Mouse (Mus musculus) forebrain, embryonic 15.5 days (tissue): Measurements from ENCODE around the gene Six4. TPM values are rescaled to one million over a fixed set of nuclear protein-coding genes. Genes with fewer than 3 reads are reported as not detected.
"Not testable (repeated sequence)": the region's sequence is repeated elsewhere in the genome, so short reads cannot be mapped to it uniquely, and the experiment has no call there.

Experiments used
- ATAC-seq: fragments of 200-750 bp; cut with Nextera tagmentation; replicated peaks from 2 replicates; pipeline ENCODE4 v1.8.0; 2017; ENCODE audit warnings: mild to moderate bottlenecking, moderate TSS enrichment, moderate library complexity
- H3K27ac ChIP-seq: fragments of 300-500 bp; sonication (generic); replicated peaks from 2 replicates; pipeline ENCODE4 v1.5.1; 2015; ENCODE audit warnings: mild to moderate bottlenecking, inconsistent platforms
- H3K27me3 ChIP-seq: fragments of 300-500 bp; sonication (generic); 2 replicates; pipeline ENCODE4 v1.6.1; 2015; ENCODE audit warnings: inconsistent platforms
- H3K36me3 ChIP-seq: fragments of 300-500 bp; sonication (generic); 2 replicates; pipeline ENCODE4 v1.6.1; 2015; ENCODE audit warnings: mild to moderate bottlenecking, inconsistent platforms
- H3K4me1 ChIP-seq: fragments of 300-500 bp; sonication (generic); 2 replicates; pipeline ENCODE4 v1.6.1; 2015; ENCODE audit warnings: inconsistent platforms
- H3K4me2 ChIP-seq: fragments of 300-500 bp; sonication (generic); replicated peaks from 2 replicates; pipeline ENCODE4 v1.6.1; 2015; ENCODE audit warnings: mild to moderate bottlenecking, inconsistent platforms
- H3K4me3 ChIP-seq: fragments of 300-500 bp; sonication (generic); 2 replicates; pipeline ENCODE4 v1.5.1; 2015; ENCODE audit warnings: mild to moderate bottlenecking, inconsistent platforms
- H3K9ac ChIP-seq: fragments of 300-500 bp; sonication (generic); replicated peaks from 2 replicates; pipeline ENCODE4 v1.6.1; 2015; ENCODE audit warnings: mild to moderate bottlenecking, inconsistent platforms
- H3K9me3 ChIP-seq: fragments of 300-500 bp; sonication (generic); 2 replicates; pipeline ENCODE4 v1.6.1; 2016; ENCODE audit warnings: inconsistent platforms
- WGBS: fragments of 180-500 bp; shearing (Covaris S2); methylation state at CpG from one replicate; pipeline ENCODE4 v1.1.7; 2015; ENCODE audit warnings: mixed read lengths; 5-methylcytosine and 5-hydroxymethylcytosine counted together
- polyA plus RNA-seq: library from polyadenylated mRNA; unstranded; fragments of >200 nt; fragmentation: Nextera tagmentation; extraction: Ambion mirVana; gene quantifications from 2 replicates; pipeline ENCODE4 v1.2.1, GENCODE M21; 2015

The Six4 gene
- polyA plus RNA-seq = 0.39 and 0.56 TPM in 2 replicates

DNA sequence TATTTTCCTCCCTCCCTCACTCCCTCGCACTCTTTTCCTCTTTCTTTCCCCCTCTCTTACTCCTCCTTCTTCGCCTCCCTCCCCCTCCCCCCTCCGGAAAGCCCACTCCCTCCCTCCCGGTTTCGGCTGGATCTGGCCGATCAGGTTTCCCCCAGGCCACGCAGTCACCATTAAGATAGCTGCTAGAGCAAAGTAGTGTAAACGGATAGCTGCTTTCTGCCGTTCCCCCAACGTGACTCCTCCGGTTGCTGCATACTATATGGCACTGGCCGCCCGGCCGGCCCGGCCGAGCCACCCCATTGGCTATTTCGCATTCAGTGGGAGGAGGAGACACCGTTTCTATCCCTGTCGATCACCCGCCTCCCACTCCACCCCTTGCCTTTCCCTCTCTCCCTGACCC, at the start of gene Six4:
Gene Six4 (minus strand): TSS at position 261 of the 400 bp plus-strand sequence.
- no peak within 1 kb of the TSS for H3K27ac ChIP-seq
- peaks cover 12% of the 10 kb centered on the region; the same call in 1 of the 2 replicates for H3K27me3 ChIP-seq
- H3K9ac ChIP-seq = peak within 1 kb of the TSS; percentile 52
- H3K4me1 ChIP-seq = peaks cover 29% of the 10 kb centered on the region
- H3K4me2 ChIP-seq = peak within 1 kb of the TSS; percentile 91
- WGBS = 0% methylated on average over 19 of the region's 20 CpGs
- H3K4me3 ChIP-seq = peak within 1 kb of the TSS; percentile 70
- peak; percentile 81 for ATAC-seq
- H3K9me3 ChIP-seq = no peaks in the 10 kb centered on the region
- no peaks in the 10 kb centered on the region for H3K36me3 ChIP-seq

- 40% methylated on average over 13 of the region's 13 CpGs for WGBS
- no peak overlapping the region for H3K27ac ChIP-seq
Measured at GRCm38 (mm10) chr12:73162408-73163181, 49.3 kb upstream of the Six4 start.

DNA sequence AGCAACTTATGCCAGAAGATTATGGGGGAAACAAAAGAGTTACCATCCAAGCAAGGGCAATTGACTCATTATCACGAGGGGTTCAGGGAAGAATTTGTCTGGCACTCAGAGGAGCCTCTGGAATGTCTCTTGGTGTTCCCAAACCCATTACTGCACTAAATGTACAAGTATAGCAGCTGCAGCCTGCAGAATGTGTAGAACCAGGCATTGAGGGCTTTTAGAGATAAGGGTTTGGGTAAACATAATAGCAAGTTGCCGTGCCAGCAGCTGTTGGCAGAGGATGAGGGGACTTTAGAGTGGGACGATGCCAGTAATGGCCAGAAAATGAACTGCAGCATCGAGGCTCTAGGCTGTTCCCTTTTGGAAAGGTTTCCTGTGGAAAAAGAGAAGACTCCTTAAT, 47.1 kb upstream of the Six4 start:
- Histone ChIP-seq H3K4me3 (no peak overlapping the region), H3K27ac (no peak overlapping the region), H3K4me1 (no peaks in the 10 kb centered on the region), H3K9ac (no peak overlapping the region), H3K27me3 (no peaks in the 10 kb centered on the region), H3K4me2 (no peak overlapping the region), H3K9me3 (no peaks in the 10 kb centered on the region), H3K36me3 (no peaks in the 10 kb centered on the region)
- WGBS = 54% methylated on average over 4 of the region's 4 CpGs
- no peak for ATAC-seq

More at GRCm38 (mm10) chr12:73162408-73163181, 49.3 kb upstream of the Six4 start:
- H3K9ac ChIP-seq = no peak overlapping the region
- no peak overlapping the region for H3K4me3 ChIP-seq
- H3K4me2 ChIP-seq = no peak overlapping the region
- no peaks in the 10 kb centered on the region for H3K27me3 ChIP-seq
- no peaks in the 10 kb centered on the region for H3K4me1 ChIP-seq
- H3K9me3 ChIP-seq = no peaks in the 10 kb centered on the region
- no peak for ATAC-seq
- H3K36me3 ChIP-seq = no peaks in the 10 kb centered on the region

GRCm38 (mm10) chr12:73154150-73154549, 40.9 kb upstream of the Six4 start:
- 96% methylated on average over 4 of the region's 4 CpGs for WGBS
- Histone ChIP-seq H3K4me2 (no peak overlapping the region), H3K27me3 (no peaks in the 10 kb centered on the region), H3K27ac (no peak overlapping the region), H3K4me1 (no peaks in the 10 kb centered on the region), H3K36me3 (no peaks in the 10 kb centered on the region), H3K9me3 (no peaks in the 10 kb centered on the region), H3K9ac (no peak overlapping the region), H3K4me3 (no peak overlapping the region)
- no peak for ATAC-seq

DNA sequence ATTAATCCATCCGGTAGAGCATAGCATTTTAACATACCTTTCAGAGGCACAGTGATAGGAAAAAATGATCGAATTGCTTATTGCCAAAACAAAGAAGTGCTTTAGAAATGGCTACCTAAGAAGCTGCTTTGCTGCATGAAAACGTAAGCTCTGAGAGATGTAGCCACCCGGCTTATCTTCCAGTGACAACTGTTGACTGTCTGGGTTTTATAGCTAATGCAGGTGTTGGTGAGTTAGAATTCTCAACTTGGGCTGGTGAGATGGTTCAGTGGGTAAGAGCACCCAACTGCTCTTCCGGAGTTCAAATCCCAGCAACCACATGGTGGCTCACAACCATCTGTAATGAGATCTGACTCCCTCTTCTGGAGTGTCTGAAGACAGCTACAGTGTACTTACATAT, 37.8 kb upstream of the Six4 start:
- WGBS = 91% methylated on average over 5 of the region's 5 CpGs
- not testable (repeated sequence) for H3K4me3 ChIP-seq, H3K4me1 ChIP-seq, H3K36me3 ChIP-seq, H3K9me3 ChIP-seq, H3K27ac ChIP-seq, ATAC-seq, H3K27me3 ChIP-seq, H3K4me2 ChIP-seq, H3K9ac ChIP-seq

GRCm38 (mm10) chr12:73147236-73147635, 34.0 kb upstream of the Six4 start:
- Histone ChIP-seq H3K27me3 (no peaks in the 10 kb centered on the region), H3K9ac (no peak overlapping the region), H3K27ac (no peak overlapping the region), H3K36me3 (no peaks in the 10 kb centered on the region), H3K4me1 (no peaks in the 10 kb centered on the region), H3K9me3 (no peaks in the 10 kb centered on the region), H3K4me3 (no peak overlapping the region), H3K4me2 (no peak overlapping the region)
- ATAC-seq = no peak
- 63% methylated on average over 3 of the region's 3 CpGs for WGBS

DNA sequence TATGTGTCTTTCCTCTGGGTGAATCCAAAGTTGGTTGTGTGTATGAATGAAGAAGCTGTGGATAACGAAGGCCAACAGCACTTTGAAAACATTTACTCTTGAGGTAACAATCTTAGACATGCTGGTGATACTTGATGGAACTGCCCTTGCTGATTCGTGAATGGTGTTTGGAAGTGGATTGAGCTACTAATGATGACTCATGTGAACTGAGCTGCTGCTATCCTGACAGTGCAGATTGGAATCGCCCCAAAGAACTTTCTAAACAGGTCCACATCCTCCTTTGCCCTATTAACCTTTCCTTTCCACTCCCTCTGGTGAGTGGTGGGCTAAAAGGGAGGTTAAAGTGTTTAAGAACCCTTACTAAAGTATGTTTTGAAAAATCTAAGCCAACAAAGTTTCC, 27.5 kb upstream of the Six4 start:
- Histone ChIP-seq H3K36me3 (no peaks in the 10 kb centered on the region), H3K4me2 (no peak overlapping the region), H3K4me1 (no peaks in the 10 kb centered on the region), H3K9ac (no peak overlapping the region), H3K27me3 (no peaks in the 10 kb centered on the region), H3K9me3 (no peaks in the 10 kb centered on the region), H3K4me3 (no peak overlapping the region), H3K27ac (no peak overlapping the region)
- no peak for ATAC-seq
- WGBS = 90% methylated on average over 3 of the region's 3 CpGs

DNA sequence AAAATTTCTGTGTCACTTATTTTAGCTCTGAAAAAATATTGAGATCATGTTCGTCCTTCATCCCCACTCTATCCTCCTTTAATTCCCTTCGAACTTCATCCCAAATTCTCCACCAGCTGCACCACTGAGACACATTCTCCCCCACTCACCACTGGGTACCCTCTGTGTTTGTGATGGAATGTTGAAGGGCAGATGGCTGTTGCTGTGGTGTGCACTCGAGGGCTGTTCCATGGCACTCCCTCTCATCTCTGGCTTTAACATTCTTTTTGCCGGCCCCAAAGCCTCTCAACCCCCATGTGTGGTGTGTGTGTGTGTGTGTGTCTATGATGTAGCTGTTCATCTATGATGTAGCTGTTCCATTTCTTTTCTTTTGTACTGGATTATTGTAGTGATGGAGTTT, 12.0 kb upstream of the Six4 start:
- H3K4me1 ChIP-seq = peaks cover 14% of the 10 kb centered on the region
- no peak overlapping the region for H3K9ac ChIP-seq
- H3K27ac ChIP-seq = no peak overlapping the region
- 74% methylated on average over 4 of the region's 4 CpGs for WGBS
- H3K4me3 ChIP-seq = no peak overlapping the region
- H3K4me2 ChIP-seq = no peak overlapping the region
- no peaks in the 10 kb centered on the region for H3K27me3 ChIP-seq
- ATAC-seq = no peak
- H3K36me3 ChIP-seq = no peaks in the 10 kb centered on the region
- H3K9me3 ChIP-seq = no peaks in the 10 kb centered on the region

GRCm38 (mm10) chr12:73123093-73124041, 10.1 kb upstream of the Six4 start, which contains the start of gene Mnat1:
TSS of gene Mnat1 (plus strand) at chr12:73123717.
- peaks cover 14% of the 10 kb centered on the region for H3K4me1 ChIP-seq
- H3K9me3 ChIP-seq = no peaks in the 10 kb centered on the region
- H3K9ac ChIP-seq = peak within 1 kb of the TSS; percentile 82
- H3K4me3 ChIP-seq = peak within 1 kb of the TSS; percentile 68
- H3K27ac ChIP-seq = no peak within 1 kb of the TSS
- peak; percentile 83 for ATAC-seq
- under 1% methylated on average over 23 of the region's 23 CpGs for WGBS
- peak within 1 kb of the TSS; percentile 54 for H3K4me2 ChIP-seq
- no peaks in the 10 kb centered on the region for H3K36me3 ChIP-seq
- no peaks in the 10 kb centered on the region for H3K27me3 ChIP-seq

DNA sequence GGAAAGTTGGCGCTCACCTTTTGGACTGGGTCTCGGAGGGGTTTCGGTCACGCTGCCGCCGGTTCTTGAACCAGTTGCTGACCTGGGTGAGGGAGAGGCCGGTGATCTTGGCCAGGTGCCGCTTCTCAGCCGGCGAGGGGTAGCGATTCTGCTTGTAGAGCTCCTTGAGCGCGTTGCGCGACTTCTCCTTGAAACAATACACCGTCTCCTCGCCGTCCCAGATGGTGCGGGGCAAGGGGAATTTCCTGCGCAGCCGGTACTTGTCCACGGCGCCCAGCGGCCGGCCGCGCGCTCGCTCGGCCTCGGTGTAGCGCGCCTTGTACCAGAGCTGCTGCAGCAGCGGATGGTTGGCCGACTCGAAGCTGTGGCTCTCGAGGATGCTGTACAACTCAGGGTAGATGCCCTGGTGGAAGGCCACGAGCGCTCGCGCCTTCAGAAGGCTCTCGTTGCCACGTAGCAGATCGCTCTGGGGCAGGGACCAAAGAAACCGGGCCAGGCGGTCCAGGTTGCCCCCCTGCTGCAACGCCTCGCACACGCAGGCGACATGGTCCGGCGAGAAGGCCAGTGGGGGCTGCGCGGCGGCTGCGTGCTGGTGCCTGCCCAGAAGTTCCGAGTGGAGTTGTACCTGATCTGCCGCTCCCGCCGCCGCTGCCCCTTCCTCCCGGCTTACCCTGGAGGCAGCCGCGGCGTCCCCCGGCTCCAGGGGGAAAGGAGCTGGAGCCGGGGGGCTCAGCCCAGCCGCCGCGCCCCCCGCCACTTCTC, 749 bp downstream of the Six4 start:
- Histone ChIP-seq H3K9ac (peak overlapping the region; percentile 52), H3K4me2 (peak overlapping the region; percentile 91), H3K4me3 (peak overlapping the region; percentile 70), H3K27ac (no peak overlapping the region), H3K4me1 (peaks cover 29% of the 10 kb centered on the region), H3K27me3 (peaks cover 12% of the 10 kb centered on the region; the same call in 1 of the 2 replicates), H3K9me3 (no peaks in the 10 kb centered on the region), H3K36me3 (no peaks in the 10 kb centered on the region)
- peak; percentile 72 for ATAC-seq
- WGBS = under 1% methylated on average over 62 of the region's 71 CpGs

DNA sequence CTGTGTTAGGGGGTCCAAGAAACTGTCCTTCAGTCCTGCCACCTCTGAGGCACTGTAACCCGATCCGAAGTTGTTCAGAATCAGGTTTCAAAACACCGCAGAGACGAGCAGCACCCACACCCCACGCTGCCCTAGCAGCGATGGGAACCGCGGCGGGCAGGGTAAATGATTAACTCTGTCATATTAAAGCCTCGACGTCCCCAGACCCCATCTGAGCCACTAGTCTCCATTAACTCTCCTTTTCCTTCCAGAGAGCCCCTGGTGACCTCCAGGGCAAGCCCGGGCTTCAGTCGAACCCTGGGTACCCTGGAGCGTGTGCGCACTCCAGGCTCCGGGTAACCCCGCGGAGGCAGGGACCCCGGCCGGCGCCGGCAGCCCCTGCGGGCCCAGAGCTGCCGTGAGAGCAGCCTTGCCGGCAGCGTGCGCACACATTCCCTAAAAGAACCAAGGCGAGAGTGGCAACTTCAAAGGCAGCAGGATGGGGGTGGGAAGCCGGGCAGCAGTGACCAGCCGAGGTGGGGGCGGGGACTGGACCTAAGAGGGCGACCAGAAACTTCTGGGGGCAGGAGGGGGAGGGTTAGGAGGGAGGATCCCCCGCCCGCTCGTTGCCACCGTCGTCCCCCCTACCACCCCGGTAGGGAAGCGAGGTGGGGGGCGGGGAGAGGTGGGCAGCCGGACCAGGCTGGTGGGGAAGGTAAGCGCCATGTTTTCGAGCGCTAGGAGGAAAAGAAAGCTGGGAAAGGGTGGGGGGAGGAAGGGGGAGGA, 1.5 kb downstream of the Six4 start:
- H3K36me3 ChIP-seq = no peaks in the 10 kb centered on the region
- peaks cover 29% of the 10 kb centered on the region for H3K4me1 ChIP-seq
- peak overlapping the region; percentile 70 for H3K4me3 ChIP-seq
- ATAC-seq = peak; percentile 58
- peak overlapping the region; percentile 91 for H3K4me2 ChIP-seq
- WGBS = under 1% methylated on average over 44 of the region's 44 CpGs
- H3K27ac ChIP-seq = no peak overlapping the region
- H3K27me3 ChIP-seq = peaks cover 12% of the 10 kb centered on the region; the same call in 1 of the 2 replicates
- H3K9me3 ChIP-seq = no peaks in the 10 kb centered on the region
- H3K9ac ChIP-seq = peak overlapping the region; percentile 52
